Mouse (Mus musculus) spleen, postnatal 0 days (tissue): ENCODE data around the gene Pcnx2. TPM values are rescaled to one million over a fixed set of nuclear protein-coding genes. Genes with fewer than 3 reads are reported as not detected.

Source experiments
- polyA plus RNA-seq: library from polyadenylated mRNA; unstranded; fragments of >200 nt; fragmentation: Nextera tagmentation; extraction: Ambion mirVana; gene quantifications from 2 replicates; pipeline ENCODE4 v1.2.1, GENCODE M21; 2015

Gene Pcnx2
- polyA plus RNA-seq: 0.17 and 0.39 TPM in 2 replicates

GRCm38 (mm10) chr8:125897868-125898788, at the start of gene Pcnx2:
Pcnx2 (minus strand) TSS chr8:125898317.

GRCm38 (mm10) chr8:125910365-125911228, 12.5 kb upstream of the Pcnx2 start, which contains the start of gene Map3k21:
Map3k21 (plus strand) TSS chr8:125910450.

GRCm38 (mm10) chr8:125729746-125730145, 168.4 kb downstream of the Pcnx2 start, which contains the start of gene Ntpcr:
Ntpcr (plus strand) TSS chr8:125729963.

Other genes with a start within 250 kb of the Pcnx2 start
- 1.1 and 1.2 TPM in 2 replicates for gene Map10, start 228.5 kb downstream of the Pcnx2 start, polyA plus RNA-seq
- gene Ntpcr, start 168.4 kb downstream of the Pcnx2 start, polyA plus RNA-seq: 19.3 and 23.5 TPM in 2 replicates
- 0.06 TPM in 1 of 2 replicates, not detected in the other for gene Map3k21, start 12.1 kb upstream of the Pcnx2 start, polyA plus RNA-seq
- gene Kcnk1, start 96.9 kb upstream of the Pcnx2 start, polyA plus RNA-seq: 1.1 and 1.2 TPM in 2 replicates